Mouse (Mus musculus): ENCODE results near the gene Ctbp2.

Gene Ctbp2

DNA sequence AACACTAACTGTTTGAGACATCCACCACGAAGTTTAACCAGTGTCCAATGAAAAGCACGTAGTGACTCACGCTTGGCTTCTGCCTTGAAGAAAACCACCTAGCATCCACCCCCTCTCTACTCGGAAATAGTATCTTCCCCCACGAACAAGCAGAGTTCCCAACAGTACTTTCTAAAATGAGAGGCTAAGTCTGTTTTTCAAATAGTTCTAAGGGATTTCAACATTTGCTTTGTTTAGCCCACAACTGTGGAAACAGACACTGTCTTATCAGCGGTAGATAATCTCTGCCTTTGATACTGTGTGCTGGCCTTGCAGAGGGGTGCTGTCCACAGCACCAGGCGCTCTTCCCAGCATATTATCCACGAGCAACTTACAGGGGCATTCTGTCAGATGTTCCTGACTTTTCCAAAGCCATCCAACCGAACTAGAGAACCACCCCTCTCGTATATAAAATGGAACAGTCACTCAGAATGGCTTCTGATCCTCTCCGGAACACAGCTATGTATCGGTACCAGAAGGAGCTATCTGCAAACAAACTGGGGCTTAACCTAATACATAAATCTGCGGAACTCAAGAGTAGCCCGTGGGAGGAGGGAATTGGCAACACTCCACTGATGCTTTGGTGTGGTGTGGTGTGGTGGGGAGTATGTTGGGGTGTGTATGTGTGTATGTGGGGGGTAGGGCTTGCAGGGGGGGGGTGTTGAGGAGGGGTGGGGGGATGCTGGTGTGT is 111.4 kb downstream of the Ctbp2 start:
- ATAC-seq (ENCODE audit: insufficient number of reproducible peaks, low FRiP score, low TSS enrichment): no peak

DNA sequence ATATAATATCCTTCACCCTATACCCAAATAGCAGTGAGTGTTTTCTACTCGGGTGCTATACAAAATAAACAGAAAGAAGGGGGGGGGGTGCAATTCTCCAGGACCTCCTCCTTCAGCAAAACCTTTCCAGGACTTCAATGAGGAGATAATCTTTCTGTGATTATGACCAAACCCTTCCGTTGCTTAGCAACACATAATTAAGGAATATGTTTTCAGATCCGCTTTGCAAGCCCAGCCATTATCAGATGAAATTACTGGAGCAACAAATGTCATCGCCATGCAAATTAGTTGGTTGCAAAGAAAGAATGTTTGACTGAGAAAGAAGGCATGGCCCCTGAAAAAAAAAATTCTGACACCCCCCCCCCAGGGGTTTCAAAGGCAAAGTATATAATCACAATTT is 112.5 kb downstream of the Ctbp2 start:
- no peak for ATAC-seq (ENCODE audit: insufficient number of reproducible peaks, low FRiP score, low TSS enrichment)

DNA sequence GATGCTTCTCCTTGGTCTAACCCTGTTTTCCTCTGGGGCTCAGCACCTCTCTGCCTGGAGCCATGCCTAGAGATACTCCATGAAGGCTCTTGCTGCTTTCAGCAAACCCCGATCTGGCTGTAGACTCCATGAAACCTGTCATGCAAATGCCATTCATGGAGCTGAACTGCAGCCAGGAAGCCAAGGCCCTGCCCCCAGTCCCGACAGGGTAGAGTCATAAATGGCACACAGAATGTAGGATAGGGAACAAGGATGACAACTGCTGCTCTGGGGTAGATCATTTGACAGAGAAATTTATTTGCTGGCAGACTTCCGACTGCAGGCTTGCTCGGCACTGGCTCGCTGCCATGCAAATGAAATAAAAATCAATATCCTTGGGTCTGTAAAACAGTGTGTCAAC is 113.0 kb downstream of the Ctbp2 start:
- 0 out of 2 replicates have a peak, but pooled peaks have one; percentile 17 for ATAC-seq (ENCODE audit: insufficient number of reproducible peaks, low FRiP score, low TSS enrichment)

DNA sequence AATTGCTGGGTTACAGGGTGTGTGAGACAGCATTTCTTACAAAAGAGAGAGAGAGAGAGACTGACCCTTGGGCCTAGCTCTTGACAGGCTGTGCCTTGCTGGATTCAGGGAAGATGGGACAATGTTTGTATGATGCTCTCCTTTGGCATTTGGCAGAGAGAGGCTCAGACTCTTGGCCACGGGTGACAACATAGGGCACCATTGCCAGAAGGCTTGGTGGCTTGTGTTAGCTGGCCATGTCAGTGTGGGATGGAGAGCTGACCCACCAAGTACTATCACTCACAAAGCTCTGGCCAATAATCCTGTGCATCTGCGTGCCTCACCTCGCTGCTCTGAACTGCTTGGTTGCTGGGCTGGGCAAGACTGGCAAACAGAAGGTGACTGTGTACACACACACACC is 113.7 kb downstream of the Ctbp2 start:
- no peak for ATAC-seq (ENCODE audit: insufficient number of reproducible peaks, low FRiP score, low TSS enrichment)

DNA sequence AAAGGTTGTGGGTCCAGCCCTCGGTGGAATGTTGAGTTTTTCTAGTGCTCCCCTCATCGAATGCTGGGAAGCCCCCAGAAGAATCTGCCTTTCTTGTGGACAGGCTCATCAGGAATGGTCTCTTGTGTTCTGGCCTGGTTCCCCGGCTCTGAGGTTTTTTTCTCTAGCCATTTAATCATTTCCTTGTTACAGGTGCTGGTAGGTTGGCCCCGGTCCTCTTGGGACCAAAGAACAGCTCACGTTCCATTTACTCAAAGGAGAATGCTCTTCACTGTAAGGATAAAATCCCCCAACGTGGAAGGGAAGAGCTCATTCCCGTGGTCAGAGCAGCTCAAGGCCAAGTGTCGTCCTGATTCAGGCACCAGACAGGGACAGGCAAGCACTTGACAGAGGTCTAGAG is 114.5 kb downstream of the Ctbp2 start:
- no peak for ATAC-seq (ENCODE audit: insufficient number of reproducible peaks, low FRiP score, low TSS enrichment)

- no peak for ATAC-seq (ENCODE audit: insufficient number of reproducible peaks, low FRiP score, low TSS enrichment)
Measured at GRCm38 (mm10) chr7:133008663-133009062, 115.5 kb downstream of the Ctbp2 start.

GRCm38 (mm10) chr7:133007343-133007742 is 116.8 kb downstream of the Ctbp2 start:
- no peak for ATAC-seq (ENCODE audit: insufficient number of reproducible peaks, low FRiP score, low TSS enrichment)

GRCm38 (mm10) chr7:133005772-133006171 is 118.4 kb downstream of the Ctbp2 start:
- ATAC-seq (ENCODE audit: insufficient number of reproducible peaks, low FRiP score, low TSS enrichment): no peak

DNA sequence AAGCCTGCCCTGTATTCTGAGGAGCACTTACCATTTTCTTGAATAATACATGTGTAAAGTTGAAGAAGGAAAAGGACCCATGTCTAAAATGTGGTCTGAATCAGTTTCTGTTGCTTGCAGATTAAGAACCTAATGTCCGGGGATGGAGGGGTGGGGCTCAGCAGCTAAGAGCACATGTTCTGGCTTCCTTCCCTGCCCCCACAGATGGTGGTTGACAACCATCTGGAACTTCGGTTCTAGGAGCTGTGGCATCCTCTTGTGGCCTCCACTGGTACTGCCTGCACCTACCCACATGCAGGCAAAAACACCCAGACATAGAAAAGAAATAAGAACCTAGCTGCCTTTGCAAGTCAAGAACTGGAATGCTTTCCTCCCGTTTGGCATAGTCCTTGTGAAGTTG is 120.7 kb downstream of the Ctbp2 start:
- ATAC-seq (ENCODE audit: insufficient number of reproducible peaks, low FRiP score, low TSS enrichment): 0 out of 2 replicates have a peak, but pooled peaks have one; percentile 46

DNA sequence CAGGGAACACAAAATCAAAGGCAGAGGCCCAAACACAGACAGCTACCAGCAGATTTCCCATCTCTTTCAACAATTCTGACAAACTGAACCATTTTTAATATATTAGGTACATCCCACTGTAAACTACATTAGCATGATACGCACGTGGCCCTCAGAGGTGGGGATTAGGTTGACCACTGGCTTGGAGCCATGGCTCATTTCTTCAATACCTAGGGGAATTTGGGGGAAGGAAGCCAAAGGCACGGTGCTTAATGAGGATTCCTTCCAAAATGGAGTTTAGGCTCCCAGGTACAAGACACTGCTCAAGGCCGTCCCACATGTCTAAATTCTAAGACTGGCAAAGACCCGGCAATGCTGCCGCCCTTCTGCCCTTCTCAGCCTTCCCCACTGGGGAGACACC is 121.9 kb downstream of the Ctbp2 start:
- ATAC-seq (ENCODE audit: insufficient number of reproducible peaks, low FRiP score, low TSS enrichment): no peak

GRCm38 (mm10) chr7:133001388-133001787 is 122.8 kb downstream of the Ctbp2 start:
- no peak for ATAC-seq (ENCODE audit: insufficient number of reproducible peaks, low FRiP score, low TSS enrichment)

- no peak for ATAC-seq (ENCODE audit: insufficient number of reproducible peaks, low FRiP score, low TSS enrichment)
Measured at GRCm38 (mm10) chr7:132999061-132999460, 125.1 kb downstream of the Ctbp2 start.

DNA sequence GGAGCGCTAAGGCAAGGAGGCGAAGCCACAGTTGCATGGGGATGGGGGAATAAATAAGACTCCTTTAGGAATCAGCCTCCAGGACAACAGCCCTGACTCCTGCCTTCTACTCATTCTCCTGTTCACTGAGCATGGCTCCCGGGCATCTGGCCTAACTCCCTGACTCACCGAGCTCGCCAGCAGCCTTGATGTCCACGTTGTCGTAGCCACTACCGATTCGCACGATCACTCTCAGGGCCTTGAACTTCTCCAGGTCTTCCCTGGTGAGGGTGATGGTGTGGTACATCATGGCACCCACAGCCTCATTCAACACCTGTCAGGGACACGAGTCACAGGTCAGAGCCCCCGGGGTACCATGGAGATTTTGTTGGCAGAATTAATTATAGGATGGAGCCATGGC is 125.5 kb downstream of the Ctbp2 start:
- ATAC-seq (ENCODE audit: insufficient number of reproducible peaks, low FRiP score, low TSS enrichment): no peak

GRCm38 (mm10) chr7:132996391-132996790 is 127.8 kb downstream of the Ctbp2 start:
- no peak for ATAC-seq (ENCODE audit: insufficient number of reproducible peaks, low FRiP score, low TSS enrichment)

DNA sequence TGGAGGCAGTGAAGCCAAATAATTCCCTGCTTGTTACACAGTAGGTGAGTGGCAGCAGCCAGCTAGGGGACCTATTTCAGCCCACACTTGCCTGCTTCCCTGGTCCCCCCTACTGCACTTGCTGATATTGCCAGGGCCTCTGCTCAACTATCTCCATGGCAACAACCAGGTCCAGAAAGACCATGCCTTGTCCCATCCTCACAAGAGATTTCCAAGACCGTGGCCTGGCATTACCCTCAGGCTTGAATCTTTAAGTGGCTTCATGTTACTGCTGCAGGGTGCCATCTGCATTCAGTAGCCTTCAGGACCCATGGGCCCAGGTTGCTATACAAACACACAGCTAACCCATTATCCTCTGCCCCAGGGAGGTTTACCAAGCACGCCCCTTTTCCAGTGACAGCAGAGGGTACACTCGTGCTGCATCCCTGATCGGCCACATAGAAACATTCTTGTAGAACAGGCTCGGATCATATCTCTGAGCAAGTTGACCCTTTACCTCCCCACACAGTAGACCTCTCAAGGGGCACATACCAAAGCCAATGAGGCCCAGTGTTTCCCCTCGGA is 129.4 kb downstream of the Ctbp2 start:
- ATAC-seq (ENCODE audit: insufficient number of reproducible peaks, low FRiP score, low TSS enrichment): no peak

GRCm38 (mm10) chr7:132994120-132994519 is 130.0 kb downstream of the Ctbp2 start:
- no peak for ATAC-seq (ENCODE audit: insufficient number of reproducible peaks, low FRiP score, low TSS enrichment)

DNA sequence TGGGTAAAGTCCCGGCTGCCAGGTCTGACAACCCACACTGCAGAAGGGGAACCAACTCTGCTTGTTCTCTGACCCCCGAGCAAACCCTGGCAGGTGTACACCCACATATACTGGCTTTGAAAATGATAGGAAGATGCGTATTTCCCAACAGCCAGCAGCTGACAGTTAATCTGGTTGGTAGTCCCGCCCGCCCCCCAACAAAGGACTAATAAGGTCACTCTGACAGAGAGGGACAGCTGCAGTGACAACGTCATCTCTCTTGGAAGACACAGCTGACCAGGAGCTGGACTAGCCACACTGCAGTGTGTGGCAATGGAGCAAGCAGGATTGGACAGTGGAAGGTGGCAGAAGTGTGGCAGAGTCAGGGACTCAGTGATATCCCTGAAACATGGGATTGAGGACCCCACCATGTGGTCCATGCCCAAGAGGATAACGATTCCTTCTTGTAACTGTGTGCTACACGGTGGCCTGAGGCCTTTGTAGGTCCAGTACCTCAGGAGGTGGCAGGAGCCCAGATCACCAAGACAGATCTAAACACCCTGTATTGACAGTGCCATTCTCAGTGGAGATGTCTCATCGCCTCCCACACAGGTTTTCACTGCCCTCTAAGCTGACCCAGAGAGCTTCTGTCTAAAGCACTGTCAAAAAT is 131.1 kb downstream of the Ctbp2 start:
- ATAC-seq (ENCODE audit: insufficient number of reproducible peaks, low FRiP score, low TSS enrichment): no peak

GRCm38 (mm10) chr7:132991240-132991900 is 132.8 kb downstream of the Ctbp2 start:
- no peak for ATAC-seq (ENCODE audit: insufficient number of reproducible peaks, low FRiP score, low TSS enrichment)

DNA sequence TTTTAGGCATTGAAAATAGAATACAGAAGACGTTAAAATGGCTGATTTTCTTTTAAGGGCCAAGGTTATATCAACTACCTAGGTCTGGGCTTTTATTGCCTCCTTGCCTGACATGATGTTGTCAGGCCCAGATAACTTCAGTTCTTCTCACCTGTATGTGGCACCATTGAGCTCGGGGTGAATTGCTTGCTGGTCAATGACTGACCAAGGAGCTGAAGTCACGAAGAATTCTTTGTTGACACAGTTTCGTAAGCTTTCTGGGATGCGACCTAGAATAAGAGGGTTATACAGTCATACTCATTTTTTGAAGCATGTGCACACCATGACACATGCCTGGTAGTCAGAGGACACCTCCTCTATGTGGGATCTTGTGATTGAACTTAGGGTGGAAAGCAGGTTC is 134.3 kb downstream of the Ctbp2 start:
- ATAC-seq (ENCODE audit: insufficient number of reproducible peaks, low FRiP score, low TSS enrichment): no peak

GRCm38 (mm10) chr7:132982639-132983038 is 141.5 kb downstream of the Ctbp2 start:
- ATAC-seq (ENCODE audit: insufficient number of reproducible peaks, low FRiP score, low TSS enrichment): no peak

GRCm38 (mm10) chr7:132977981-132978380 is 146.2 kb downstream of the Ctbp2 start:
- ATAC-seq (ENCODE audit: insufficient number of reproducible peaks, low FRiP score, low TSS enrichment): no peak

Data from cerebellum, adult (tissue).